Mouse (Mus musculus): ENCODE measurements around the gene Erbb4. TPM values are rescaled to one million over a fixed set of nuclear protein-coding genes. Genes with fewer than 3 reads are reported as not detected.

Erbb4 gene
- total RNA-seq, 1 experiment from 2014 or later = 0.59 TPM

DNA sequence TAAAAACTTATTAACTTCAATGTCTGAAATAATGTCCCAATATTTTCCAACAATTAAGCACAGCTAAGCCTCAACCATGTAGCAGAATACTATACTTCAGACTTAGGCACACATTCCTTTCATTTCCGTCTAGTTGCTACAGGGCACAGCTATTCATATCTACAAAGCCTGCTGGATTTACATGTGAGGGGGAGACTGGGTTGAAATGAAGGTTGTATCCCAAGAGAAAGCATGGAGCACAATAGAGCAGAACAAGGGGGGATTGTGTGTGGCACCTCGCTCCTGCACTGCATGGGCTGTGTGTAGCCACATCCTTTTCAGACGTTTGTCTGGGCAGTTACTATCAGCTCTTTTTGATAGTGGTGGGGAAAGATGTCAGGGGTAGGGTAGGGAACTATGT, 83.0 kb downstream of the Erbb4 start:
- DNase-seq = no peak

DNA sequence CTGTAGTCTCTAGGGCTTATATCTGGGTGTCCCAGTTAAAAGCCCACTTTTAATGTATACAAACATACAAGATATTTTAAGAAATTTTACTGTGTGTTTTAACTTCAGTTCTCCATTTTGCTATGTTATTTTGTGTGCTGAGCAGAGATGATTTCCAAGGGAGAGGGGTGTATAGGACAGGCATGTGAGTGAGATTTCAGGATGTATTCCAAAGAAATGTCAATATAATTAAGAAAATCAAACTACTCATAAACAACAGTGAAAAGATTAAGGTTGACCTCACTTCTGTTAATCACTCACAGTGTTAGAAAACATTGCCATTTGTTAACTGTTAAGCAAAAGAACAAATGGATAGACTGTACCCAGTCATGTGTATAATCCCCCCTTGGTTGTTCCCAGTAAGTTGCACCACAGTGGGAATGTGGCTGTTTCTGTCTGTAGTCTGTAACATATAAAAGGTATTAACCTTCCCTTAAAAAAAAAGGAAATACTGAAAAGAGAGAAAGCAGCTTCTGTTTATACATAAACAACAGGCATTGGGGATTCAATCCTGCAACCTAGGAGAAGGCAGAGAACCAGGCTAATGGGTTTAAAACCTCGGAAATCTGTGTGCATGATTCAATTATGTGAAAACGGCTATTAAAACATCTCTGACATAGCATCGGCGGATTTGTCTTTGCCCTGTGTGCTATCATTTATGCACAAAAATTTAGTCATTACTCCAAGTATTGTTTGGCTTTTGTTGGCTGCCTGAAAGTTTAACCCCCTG, 84.5 kb downstream of the Erbb4 start:
- no peak for DNase-seq

DNA sequence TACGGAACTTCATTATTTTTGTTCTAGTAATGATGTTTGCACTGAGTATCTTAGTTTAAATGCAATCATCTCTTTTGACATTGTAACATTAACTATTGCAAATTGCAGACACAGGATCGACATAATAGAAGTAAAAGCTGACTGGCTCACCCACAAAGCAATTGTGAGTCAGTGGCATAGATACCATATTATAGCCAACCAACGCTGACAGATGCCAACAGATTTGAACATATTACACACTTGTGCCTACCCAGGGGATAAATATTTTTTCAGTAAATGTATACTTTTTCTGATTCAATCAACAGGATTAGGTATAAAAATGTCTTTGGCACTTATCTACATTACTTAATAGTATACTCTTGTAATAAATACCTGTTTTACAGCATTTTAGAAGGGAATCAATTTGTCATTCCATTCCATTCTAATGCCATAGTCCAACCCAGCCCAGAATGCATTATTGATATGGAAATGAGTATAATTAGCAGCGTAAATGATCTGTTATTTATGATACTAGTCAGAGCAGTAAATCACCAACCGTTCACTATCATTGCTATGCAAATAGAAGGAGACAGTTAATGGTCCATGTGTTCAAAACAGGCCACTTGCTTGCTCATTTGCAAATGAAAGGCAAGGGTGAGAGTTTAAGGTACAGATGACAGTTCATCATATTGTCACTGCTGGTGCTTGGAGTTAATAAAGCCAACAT, 97.9 kb downstream of the Erbb4 start:
- DNase-seq = no peak

DNA sequence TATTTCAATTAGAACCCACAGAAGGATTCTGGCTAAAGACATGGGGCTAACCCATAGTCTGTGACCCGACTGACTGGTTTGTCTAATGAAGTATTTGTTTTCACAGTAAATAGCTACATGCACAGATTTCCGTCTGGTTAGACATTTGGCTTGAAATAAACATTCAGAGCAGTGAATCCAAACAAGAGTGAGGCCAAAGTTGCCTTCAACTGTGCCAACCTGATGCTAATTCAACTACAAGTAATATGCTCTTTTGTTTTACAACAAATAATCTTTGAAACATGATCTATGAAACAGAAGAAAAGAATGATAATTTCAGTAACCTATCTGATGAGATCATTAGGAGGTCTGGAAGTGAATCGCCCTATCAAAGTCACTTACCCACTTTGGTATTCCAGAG, 106.5 kb downstream of the Erbb4 start:
- DNase-seq = no peak

DNA sequence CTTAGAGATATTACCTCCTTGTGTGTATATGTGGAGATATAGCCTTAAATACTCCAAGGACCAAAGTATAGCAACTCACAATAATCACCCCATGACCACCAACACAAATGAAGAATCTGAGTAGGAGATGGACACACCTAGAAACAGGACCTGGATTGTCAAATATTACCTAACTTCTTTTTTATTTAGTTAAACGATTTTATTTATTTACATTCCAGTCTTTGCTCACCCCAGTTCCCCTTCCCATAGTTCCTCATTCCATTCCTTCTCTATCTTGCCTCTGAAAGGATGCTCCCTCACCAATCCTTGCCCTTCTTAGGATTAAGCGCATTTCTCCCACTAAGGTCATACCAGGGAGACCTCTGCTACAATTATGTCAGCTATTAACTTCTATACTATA, 128.6 kb downstream of the Erbb4 start:
- no peak for DNase-seq

DNA sequence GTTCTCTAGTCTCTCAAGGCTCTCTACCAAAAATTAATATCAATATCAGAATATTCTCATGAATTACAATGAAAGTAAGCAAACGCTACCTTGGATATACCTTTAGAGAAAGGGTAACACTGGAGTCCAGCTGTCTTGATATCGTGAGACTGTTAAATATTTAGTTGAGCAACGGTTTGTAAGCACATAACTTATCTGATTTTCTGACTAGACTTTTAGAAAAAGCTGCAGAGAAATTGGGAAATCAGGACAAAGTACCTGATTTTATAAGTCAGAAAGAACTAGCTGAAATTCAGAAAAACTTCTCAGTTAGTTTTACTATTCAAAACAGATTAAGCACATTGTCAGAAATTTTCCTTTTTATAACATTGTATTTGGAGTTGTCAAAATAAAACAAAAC, 129.3 kb downstream of the Erbb4 start:
- DNase-seq = no peak

DNA sequence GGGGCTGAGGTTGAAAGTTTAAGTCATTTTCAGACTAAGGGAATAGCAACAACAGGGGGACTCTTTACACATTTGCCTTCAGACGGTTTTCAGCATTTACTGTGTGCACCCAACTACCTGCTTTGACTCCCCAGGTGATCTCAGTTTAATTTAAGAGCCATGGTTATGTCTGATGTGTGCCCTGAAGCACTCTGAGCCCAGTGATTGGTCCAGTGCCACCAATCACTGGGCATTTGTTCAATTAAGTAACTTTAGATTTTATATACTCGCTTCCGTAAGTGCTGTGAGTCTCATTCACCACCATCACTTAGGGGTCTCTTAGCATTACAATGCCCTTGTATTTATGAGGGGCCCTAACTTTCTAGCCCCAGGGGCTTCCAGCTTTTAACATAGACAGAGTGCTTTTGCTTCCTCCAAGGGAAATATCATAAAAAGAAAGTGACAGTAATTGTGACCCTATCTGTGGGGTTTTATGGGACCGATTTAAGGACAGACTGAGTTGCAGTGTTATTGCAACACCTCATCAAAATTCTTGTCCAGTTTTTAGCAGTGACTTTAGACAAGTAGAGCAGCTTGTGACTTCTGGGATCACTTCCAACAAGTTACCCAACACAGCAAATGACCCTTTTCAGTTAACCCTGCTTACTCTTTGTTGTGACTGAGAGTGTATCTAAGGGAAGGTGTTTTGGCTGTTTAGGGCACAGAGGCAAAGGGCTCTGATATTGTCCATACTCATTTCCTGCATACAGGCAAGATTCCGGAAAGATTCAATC, 134.3 kb downstream of the Erbb4 start:
- peak; percentile 41 for DNase-seq

DNA sequence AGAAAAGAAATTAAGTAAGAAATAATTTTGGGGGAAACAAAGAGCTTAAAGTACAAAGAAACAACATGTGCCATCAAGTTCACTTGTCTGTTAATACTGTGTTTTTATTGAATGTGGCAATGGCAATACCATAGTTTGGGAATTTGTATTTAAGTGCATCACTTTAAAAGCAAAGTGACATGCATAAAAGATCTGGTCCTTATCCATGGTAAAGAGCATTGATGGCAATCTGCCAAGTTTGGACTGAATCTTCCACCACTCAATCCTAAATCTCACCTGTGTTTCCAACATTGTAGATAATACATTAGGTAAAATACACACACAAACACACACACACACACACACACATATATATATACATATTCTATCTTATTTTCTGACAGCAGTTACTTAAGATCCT, 143.7 kb downstream of the Erbb4 start:
- DNase-seq = no peak

DNA sequence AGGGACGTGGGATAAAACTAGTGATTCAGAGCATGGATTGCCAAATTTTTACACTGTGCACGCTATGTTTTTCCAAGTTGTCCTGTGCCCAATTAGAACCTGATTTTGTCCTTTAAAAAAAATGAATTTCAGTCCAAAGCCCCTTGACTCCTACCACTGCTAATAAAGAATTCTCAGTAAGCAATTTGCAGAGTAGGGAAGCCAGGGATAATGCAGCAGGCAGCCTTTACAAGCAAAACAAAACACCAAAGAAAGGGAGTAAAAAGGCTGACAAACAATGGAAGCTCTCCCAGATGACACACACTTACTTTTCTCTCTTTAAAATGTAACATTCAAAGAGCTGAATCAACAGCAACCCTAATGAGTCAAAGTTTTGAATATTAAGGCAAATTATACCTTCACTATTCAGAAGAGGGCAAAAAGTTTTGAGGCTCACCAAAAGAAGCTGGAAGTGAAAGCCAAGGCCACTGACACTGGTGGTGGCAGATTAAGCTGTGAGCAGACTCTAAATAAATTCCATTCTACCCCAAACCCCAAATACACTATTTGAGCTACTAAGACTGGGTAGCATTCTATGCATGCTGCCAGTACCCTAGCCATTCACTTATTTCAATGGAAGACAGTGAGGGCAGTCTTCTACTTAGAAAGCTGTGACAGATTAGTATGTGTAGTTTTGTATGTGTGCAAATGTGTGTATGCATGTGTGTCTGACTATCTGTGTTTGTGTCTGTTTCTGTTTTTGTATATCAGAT, 146.3 kb downstream of the Erbb4 start:
- no peak for DNase-seq

DNA sequence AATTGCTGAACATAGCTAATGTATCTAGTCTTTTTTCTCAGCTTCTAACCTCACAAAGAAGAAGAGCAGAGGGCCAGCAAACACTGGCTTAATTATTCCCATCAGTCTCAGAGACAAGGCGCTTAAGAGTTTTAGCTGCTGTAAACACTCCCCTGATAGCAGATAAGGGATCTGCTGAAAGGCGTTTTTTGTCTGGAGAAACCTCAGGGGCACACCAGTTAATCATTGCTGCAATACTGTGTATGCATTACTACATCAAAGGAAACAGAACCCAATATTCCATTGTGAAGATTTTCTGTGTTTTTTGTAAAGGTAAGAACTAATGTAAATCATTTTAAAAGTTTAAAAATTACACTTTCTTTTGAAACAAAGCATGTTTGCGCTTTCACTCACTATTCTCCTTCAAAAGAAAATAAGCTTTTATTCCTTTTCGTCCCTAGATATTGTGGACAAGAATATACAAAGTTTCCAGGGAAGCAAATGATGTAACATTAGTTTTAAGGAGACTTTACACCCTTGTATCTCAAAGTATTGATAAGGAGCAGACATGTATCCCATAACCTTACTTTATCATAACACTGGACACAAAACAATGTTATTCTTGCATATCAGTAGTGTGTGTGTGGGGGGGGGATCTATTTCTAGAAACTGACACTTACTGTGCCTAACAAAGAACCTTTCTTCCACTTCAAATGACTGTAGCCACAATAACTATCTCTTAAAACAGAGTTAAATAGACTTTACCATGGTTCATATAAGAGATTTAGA, 150.9 kb downstream of the Erbb4 start:
- no peak for DNase-seq

DNA sequence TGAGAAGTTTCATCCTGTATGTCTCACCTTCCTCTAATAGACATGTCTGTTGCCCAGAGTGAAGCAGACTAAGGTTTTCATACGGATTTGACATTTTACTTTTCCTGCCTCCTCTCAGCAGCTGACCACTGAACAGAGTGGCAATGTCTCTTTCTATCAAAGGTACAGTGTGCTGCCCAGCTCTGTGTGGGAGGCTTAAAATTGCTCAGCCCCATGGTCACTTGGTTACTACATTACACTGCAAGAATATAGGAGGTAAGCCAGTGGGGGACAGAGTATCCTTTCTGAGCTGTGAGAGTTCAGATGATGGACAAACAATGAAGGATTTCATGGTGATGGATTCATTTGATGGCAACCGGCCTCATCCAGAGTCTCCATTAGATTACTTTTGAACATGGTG, 152.4 kb downstream of the Erbb4 start:
- DNase-seq = no peak

DNA sequence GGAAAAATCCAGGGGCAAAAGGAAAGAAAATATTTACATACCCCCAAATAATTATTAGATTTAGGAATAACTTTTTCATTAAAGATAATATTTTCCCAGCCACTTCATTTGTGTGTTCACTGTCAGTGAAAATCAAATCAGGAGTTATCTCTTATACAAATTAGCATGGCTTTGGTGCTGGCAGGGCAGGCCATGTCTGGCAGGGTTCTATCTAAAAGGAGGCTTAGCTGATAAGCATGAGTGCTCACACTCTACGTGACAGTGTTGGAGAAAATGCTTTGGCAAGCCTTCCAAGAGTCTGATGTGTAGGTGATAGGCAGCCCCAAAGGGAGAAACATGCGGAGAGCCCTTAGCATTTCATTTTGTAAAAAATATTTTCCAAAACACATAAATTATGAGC, 164.7 kb downstream of the Erbb4 start:
- no peak for DNase-seq

DNA sequence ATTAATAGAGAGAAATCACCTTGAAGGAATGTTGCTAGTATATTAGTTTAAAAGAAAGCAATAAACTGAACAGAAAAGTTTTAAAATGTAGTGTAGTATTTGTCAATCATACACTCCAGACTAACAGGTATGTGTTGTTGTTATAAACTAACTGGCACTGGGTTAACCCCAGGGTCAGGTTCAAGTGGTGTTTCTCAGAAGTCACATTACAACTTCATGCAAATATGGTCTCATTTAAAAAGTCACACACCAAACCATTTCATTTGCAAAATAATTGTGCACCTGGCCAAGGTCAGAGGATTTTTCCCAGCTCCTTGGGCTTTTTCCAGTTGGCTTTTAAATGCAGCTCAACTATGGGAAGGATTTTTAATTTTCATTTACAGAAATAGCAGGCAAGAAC, 173.1 kb downstream of the Erbb4 start:
- DNase-seq = no peak

DNA sequence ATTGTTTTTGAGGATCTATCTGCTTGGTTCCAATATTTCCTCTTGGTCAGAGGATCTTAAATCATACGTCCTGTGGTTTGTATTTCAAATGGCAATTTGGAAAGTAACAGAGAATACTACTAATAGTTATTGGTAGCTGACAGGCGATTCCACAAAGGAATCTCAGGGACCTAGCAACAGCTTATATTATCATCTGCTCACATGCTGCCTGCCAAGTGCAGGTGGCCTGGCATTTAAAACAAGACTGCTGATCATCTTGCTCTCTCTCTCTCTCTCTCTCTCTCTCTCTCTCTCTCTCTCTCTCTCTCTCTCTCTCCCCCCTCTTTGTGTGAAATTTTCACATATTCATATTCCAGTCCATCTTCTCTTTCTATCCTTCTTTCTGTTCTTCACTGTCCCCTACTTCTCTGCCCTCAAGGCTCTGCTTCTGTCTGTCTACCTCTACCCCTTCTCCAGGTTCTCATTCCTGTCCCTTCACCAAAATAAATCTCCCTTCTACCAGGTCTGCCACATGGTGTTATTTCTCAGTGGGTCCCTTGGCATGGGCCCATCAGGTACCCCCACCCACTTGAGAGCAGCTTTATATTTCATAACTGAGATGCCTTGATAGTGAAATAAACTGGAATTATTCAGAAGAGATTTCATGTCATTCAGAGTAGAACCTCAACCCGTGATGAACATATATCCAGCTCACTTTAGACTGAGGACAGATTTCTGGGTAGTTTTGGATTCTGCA, 174.4 kb downstream of the Erbb4 start:
- DNase-seq = no peak

DNA sequence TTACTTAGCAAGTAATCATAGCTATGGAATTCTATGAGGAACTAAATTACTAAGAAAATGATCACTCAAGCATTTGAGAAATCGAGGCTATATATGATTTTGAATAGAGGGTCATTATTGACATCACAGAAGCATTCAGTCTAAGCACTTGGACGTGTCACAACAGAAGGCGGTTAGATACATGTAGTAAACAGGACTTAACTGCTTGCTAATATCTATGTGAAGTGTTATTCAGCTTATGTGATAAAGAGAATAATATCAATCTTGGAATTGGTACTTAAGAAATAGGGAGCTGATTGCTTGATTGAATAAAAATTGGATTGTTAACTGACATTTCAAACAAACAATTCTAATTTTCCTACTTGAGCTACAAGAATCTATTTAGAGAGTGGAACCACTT, 190.0 kb downstream of the Erbb4 start:
- no peak for DNase-seq

DNA sequence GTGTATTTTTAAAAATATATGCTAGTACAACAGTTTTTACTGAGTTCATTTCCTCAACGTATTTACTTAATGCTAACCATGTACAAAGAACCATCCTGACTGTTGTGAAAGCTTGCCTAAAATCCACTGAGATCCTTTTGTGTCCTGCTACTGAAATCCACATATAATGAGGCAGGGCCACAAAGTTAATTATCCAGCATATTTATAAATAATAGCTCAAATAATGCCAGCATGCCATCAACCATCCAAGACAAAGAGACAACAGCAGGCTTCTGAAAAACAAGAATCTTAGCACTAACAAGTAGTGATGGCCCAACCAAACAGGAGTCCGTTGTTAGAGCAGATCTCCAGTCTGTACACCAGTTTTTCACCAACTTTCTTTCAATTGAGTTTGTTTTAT, 215.8 kb downstream of the Erbb4 start:
- DNase-seq = no peak

DNA sequence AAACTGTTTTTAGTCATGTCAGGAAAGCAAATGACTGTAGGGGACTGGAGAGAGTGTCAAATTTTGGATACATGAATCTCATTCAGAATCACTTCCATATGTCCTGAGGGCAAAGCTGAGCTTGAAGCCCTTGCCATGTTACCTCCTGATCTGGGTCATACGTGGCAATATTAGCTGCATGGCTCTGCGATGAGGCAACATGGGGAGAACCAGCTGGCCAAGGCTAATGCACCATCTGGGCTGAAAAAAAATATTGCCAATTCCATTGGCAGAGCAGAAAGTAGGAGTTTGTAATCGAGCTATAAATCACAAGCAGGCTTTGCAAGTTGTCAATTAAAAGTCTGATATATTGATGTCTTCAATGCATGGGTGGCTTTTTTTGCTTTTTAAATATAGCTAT, 221.0 kb downstream of the Erbb4 start:
- DNase-seq = no peak

DNA sequence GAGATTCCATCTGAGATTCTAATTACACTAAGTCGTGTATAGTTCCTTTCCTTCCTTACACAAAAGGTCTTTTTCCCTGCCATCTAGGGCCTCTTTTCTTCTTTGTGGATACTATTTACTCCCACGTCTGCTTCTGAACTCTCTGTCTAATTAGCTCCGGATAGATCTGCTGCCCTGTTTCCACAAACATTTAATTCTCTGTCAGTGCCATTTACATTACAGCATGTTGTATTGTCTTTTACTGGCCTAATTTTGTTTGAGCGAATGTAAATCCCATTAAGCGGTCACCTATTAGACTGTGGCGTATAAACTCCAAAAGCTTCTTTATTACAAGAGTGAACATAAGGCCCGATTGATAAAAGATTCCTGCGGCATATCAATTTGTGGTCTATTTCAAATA, 232.9 kb downstream of the Erbb4 start:
- DNase-seq = no peak

DNA sequence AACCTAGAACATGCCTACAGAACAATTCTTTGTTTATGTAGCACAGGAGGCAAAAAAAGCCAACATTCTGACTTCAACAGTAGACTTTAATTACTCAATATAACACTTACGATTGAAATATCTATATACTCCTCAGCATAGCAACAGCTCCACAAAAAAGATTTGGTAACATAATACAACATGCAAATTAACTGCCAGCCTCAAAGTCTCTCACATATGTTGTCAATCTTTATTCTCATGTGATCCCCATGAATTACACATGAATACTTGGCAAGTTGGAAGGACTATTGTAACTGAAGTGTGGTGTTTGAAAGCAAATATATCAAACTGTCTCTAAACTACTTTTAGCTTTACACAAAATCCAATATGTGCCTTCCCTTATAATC, 234.2 kb downstream of the Erbb4 start:
- DNase-seq = no peak

DNA sequence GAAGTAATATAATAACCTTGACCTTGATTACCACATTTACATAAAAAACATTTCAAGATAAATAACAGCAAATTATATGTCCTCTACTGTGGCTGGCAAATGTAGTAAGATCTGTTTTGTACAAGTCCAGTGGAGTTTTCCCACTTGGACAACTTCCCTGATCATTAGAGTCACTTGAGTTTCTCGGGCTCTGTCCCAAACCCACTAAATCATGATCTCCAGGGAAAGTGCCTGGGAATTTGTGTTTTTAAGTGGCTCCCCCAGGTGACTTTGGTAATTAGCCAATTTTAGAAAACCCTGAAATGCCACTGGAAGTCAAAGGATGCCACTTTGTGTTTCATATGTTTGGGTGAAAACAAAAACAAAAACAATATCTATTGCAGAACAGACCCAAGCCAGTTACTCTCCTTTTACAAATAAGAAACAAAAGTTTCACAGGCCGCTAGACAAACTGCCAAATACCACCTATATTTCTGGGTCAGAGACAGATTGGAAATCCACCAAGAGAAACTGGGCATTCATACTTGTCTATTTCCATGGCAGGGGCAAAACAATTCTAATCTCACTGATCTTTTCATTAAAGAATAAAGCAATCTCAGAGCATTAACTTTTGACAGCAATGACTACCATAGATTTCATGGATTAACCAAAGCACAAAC, 234.8 kb downstream of the Erbb4 start:
- no peak for DNase-seq

DNA sequence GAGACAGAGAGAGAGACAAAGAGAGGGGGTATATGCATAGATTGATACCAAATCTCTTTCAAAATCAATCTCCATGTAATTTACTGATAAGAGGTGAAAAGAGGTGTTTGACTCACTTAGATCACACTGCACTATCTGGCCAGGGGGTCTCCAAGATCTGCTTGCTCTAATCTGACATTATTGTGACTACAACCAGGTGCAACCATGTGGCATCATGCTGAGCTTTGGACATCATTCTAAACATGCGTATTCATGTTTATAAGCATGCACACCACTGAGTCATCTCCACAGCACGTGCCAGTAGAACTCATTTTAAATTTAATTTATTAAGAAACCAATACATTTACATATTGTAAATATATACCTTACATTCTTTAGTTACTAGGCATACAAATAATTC, 247.5 kb downstream of the Erbb4 start:
- DNase-seq = no peak

All from adrenal gland, postnatal 14 days (tissue).